Mouse (Mus musculus): ENCODE measurements around the gene Tmem106c.

The Tmem106c gene

DNA sequence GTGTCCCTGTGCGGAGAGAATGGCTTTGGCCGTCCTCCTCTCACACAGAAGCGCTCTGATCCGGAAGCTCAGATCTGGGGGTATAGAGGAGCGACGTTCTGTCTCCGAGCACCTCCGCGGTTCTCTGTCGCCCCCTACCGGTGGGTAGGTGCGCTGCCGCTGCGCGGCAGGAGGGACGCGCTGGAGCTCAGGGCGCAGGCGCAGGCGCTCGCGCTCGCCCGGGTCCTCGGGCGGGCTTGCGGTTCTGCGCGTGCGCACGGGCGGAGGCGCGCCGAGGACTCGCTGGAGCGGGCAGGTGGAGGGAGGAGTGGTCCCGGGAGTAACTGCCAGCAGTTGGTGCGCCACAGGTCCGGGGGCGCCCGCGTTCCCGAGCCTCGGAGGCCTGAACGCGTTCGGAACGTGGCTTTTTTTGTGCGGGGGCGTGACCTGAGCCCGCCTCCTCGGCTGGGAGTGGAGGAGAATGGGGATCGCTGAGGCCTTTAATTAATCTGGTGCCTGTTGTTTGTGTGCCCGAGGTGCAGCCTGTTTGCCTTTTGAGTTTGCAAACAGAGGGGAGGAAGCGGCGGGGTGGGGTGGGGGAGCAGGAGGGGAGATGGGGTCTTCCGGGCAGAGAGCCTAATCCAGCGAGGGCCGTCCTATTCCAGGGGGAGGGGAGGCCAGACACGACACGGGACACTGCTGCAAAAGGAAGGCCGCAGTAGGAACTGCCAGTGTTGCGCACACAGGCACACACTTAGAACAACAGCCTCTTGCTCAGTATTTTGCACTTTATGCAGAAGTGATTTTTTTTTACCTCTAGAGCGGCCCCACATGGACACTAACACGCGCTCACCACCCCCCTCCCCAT is at the start of gene Tmem106c:
Gene Tmem106c, plus strand, starts transcription at position 212 of the 847 bp plus-strand sequence.
- DNase-seq (ENCODE audit: low spot score): peak; percentile 90

- no peak for DNase-seq (ENCODE audit: low spot score)
Measured at GRCm38 (mm10) chr15:97914331-97914747, 49.7 kb upstream of the Tmem106c start.

GRCm38 (mm10) chr15:97917994-97918393 is 46.0 kb upstream of the Tmem106c start:
- DNase-seq (ENCODE audit: low spot score): no peak

GRCm38 (mm10) chr15:97919217-97919616 is 44.8 kb upstream of the Tmem106c start:
- DNase-seq (ENCODE audit: low spot score): no peak

DNA sequence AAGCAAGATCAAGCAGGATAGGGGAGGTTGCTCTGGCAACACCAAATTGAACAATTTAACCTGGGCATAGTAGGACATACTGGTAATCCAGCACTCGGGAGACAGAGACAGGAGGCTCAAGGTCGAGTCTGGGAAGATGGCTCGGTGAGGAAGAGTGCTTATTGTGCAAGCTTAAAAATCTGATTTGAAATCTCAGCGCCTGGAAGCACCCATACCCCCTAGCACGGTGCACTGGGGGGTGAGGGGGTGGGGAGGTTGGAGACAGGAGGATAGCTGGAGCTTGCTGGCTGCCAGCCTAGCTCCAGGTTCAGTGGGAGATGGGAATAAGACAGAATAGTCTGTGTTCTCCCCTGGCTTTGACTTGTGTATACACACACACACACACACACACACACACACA is 43.7 kb upstream of the Tmem106c start:
- no peak for DNase-seq (ENCODE audit: low spot score)

DNA sequence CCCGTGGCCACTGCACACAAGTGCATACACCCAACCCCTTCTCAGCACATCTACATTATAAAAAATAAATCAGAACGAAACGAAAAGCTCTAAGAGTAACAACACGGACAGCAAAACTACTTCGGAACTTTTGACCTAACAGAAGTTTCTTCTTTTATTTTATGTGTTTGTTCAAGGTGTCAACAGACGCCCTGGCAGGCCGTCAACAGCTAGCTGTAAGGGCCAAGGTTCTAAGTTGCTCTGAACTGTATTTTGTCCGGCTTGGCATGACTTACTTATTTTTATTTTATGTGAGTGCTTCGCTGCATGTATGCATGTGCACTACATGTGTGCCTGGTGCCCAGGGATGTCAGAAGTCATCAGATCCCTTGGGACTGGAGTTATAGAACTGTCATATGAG is 42.2 kb upstream of the Tmem106c start:
- no peak for DNase-seq (ENCODE audit: low spot score)

DNA sequence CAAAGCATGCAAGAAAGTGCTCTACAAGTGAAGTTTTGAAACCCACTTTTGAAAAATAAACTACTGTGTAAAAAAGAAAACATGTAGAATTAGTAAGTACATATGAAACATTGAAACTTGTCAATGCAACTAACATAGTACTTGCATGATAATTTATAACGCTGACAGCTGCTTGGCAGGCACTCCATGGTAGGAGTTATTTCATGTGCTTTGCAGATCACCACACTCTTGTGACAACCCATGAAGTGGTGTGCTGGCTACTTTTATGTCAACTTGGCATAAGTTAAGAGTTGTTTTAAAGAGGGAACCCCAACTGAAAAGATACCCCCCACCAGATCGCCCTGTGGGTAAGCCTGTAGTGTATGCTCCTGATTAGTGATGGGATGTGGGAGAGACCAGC is 41.6 kb upstream of the Tmem106c start:
- DNase-seq (ENCODE audit: low spot score): no peak

- no peak for DNase-seq (ENCODE audit: low spot score)
Measured at GRCm38 (mm10) chr15:97927018-97927417, 37.0 kb upstream of the Tmem106c start.

- DNase-seq (ENCODE audit: low spot score): no peak
Measured at GRCm38 (mm10) chr15:97927821-97928220, 36.2 kb upstream of the Tmem106c start.

DNA sequence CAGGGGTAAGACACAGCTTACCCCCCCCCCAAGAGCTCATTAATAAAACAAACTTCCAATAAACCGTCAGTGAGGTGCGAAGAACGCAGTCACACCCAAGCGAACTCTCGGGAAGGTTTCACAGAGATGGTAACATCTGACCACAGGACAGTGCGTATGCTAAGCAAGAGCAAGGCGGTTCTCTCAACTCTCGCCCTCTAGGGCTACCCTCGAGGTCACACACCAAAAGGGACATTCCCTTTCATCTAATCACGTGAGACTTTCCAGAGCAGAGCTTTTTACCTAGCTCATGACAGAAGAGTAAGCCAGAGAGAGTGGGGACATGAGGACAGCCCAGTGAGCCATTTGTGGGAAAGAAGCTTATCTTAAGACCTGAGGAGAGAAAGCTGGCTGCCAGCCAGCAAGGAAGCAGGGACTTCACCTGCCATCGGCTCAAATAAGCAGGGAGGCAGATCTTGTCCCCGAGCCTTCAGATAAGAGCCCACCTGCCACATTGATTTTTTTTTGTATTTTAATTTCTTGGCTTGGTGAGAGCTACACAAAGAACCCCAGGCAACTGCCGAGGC is 34.7 kb upstream of the Tmem106c start:
- DNase-seq (ENCODE audit: low spot score): no peak

DNA sequence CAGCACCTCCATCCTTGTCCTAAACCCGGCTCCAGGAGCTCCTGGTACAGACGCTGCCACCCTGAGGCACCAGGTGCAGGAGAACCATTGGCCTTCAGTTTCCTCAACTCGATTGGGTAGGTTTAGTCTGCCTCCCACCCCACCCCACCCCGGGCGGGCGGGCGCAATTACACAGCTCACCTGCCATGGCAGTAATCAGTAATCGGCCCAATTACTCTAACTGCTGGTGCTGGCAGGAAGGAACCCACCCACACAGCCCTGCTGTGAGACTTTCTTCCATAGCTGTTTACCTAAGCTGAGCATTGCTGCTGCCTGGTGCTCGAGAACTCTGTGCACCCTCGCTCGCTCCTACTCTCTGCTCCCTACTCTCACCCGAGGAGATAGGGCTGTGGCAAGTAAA is 31.6 kb upstream of the Tmem106c start:
- no peak for DNase-seq (ENCODE audit: low spot score)

- no peak for DNase-seq (ENCODE audit: low spot score)
Measured at GRCm38 (mm10) chr15:97938580-97938979, 25.4 kb upstream of the Tmem106c start.

GRCm38 (mm10) chr15:97940088-97940487 is 23.9 kb upstream of the Tmem106c start:
- no peak for DNase-seq (ENCODE audit: low spot score)

DNA sequence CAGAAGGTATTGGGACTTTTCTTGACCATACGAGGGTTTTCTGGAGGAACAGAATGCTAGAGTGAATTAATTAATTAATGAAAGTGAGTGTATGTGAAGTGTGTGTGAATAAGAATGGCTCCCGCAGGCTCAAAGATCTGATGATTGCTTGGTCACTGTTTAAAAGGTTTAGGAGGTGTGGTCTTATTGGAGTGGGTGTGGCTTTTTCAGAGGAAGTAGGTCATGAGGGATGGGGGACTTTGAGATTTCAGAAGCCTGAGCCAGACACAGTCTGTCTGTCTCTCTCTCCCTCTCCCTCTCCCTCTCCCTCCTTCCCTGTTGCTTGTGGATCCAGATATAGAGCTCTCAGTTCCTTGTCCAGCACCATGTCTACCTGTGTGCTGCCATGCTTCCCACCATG is 22.7 kb upstream of the Tmem106c start:
- no peak for DNase-seq (ENCODE audit: low spot score)

GRCm38 (mm10) chr15:97942538-97942937 is 21.5 kb upstream of the Tmem106c start:
- no peak for DNase-seq (ENCODE audit: low spot score)

- no peak for DNase-seq (ENCODE audit: low spot score)
Measured at GRCm38 (mm10) chr15:97943356-97943755, 20.6 kb upstream of the Tmem106c start.

DNA sequence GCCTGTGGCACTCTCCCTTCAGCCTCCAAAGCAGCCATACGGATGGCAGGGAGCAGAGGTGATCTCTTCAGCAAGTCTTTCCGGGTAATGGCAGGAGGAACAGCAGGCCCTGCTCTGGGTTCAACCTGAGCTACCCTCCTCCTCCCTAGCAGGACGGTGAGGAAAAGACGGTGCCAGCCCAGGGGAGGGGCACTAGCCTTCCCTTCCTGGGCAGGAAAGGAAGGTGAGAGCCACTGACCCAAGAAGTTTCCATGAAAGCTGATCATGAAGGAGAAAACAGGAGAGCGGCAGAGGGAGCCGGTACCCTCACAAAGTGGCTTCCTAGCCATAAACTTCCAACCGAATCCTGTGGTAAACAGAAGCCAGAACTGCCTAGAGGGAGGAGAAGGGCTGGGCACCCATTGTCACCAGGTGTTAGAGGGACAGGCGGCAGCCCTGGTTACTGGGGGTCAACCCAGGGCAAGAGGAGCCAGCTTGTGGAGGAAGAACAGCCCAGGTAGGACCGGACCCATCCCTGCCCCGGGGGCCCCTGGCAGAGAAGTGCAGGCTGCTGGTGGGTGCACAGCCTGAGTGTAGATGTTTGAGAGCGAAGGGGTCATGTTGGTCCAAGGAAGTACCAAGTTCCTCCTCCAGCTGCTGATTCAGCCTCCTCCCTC is 19.0 kb upstream of the Tmem106c start:
- DNase-seq (ENCODE audit: low spot score): no peak

DNA sequence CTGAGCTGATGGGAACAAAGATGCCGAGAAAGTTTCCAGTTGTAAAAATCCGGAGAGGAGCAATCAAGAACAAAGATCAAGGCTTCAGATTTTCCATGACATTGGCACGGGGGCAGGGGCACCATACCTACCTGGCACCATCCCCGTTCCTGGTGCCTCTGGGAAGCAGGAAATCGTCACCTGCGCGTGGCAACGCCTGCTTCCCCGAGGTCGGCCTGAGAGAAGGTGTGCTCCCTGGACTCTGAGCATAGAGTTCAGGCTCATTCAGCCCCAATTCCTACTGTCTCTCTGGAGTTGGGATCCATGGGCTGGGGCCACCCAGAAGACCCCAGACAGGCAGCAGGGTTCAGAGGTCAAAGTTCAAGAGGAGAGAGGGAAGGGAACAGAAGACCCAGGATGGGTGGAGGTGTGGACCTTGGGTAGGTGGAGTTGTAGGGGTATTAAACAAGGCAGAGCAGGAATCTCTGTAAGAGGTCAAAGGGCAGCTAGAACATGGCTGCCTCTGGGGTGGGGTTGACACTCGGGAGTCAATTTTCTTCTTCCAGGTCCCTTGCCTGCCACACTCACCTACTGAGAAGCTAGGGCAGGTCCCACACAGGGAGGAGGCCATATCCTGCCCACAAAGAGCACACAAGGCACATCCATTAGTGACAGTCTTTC is 18.2 kb upstream of the Tmem106c start:
- no peak for DNase-seq (ENCODE audit: low spot score)

DNA sequence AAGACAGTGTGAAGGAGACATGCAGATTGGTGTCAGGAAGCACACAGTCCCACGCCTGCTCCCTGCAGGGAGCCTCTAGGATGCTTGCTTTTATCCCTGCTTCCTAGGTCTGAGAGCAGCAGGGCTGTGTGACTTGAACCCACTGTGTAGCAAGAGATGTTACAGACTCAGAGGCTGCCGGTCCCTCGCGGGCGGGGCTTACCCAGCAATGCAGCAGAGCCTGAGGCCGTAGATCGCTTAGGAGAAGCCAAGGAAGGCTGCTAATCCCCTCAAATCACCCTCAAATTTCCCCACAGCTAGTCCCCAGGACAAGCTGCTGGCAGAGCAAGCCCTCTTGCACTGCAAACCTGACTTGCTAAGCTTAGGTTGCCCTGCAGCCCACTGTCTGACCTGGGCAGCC is 15.3 kb upstream of the Tmem106c start:
- no peak for DNase-seq (ENCODE audit: low spot score)

- no peak for DNase-seq (ENCODE audit: low spot score)
Measured at GRCm38 (mm10) chr15:97949706-97950105, 14.3 kb upstream of the Tmem106c start.

DNA sequence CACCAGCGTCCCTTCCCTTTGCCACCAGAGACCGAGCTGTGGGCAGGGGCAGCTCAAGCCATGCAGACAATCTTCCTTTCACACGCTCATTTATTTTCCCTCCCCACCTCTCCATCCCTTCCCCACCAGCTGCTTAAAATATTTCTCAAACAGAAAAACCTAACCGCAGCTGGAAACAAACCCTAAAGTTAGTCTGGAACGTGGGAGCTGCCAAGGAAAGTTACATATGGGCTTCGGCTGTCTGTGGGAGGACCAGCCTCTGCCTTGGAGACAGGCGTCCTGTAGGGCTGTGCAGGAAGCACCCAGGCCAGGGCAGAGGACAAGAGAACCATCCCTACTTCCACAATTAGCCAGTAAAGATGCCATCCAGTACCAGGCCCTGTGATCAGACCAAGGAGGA is 13.8 kb upstream of the Tmem106c start:
- DNase-seq (ENCODE audit: low spot score): no peak

DNA sequence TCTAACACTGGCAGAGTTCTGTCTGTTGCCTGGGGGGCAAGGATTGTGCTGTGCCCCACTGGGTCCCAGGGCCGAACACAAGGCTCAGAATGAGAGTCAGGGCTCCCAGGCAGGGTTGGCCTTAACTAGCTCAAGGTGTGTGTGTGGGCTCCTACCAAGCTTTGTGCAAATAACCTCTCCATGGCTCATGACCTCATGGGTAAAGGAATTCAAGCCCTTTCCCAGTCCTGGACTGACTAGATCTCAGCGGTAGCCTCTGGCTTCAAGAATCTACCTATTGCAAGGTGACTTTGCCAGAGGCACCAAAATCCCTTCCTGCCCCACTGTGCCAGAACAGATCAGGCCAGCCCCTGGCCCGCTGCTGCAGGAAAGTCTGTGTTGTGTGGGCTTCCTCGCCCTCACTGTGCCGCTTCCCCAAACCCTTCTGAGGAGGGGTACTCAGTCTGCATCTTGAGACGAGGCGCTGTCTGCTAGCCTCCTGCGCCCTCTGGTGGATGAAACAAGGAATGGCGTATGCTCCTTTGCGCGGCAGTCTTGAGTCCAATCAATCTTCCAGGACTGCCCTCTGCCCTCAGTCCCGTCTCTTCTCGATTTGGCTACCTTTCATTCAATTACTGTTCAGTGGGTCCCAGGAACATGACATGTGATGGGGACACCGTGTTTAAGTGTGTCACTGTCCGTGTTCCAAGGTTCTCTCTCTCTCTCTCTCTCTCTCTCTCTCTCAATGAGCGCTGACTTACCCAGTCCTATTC is 11.7 kb upstream of the Tmem106c start:
- peak; percentile 54 for DNase-seq (ENCODE audit: low spot score)
